Mouse (Mus musculus) heart, embryonic 11.5 days (tissue): ENCODE data around the gene Tnik. TPM values are rescaled to one million over a fixed set of nuclear protein-coding genes. Genes with fewer than 3 reads are reported as not detected.
A peak's percentile ranks its signal among the peaks of the same experiment; 100 is the strongest.

Experiments
- ATAC-seq: fragments of 200-750 bp; cut with Nextera tagmentation; replicated peaks from 2 replicates; pipeline ENCODE4 v1.8.0; 2017; ENCODE audit warnings: moderate library complexity; ENCODE audit not compliant: insufficient number of reproducible peaks, low FRiP score, low TSS enrichment
- H3K27ac ChIP-seq: fragments of 300-500 bp; sonication (generic); 2 replicates; pipeline ENCODE4 v1.5.1; 2014; ENCODE audit warnings: mild to moderate bottlenecking, low read depth, low read length
- H3K27me3 ChIP-seq: fragments of 300-500 bp; sonication (generic); 2 replicates; pipeline ENCODE4 v1.6.1; 2014; ENCODE audit warnings: mild to moderate bottlenecking, low read length, mixed read lengths; ENCODE audit not compliant: control insufficient read depth, insufficient read depth
- H3K36me3 ChIP-seq: fragments of 300-500 bp; sonication (generic); 2 replicates; pipeline ENCODE4 v1.6.1; 2014; ENCODE audit warnings: mild to moderate bottlenecking, low read length, moderate library complexity, mixed read lengths; ENCODE audit not compliant: control insufficient read depth, insufficient read depth
- H3K4me1 ChIP-seq: fragments of 300-500 bp; sonication (generic); 2 replicates; pipeline ENCODE4 v1.6.1; 2014; ENCODE audit warnings: low read length; ENCODE audit not compliant: control insufficient read depth, insufficient read depth
- H3K4me2 ChIP-seq: fragments of 300-500 bp; sonication (generic); 2 replicates; pipeline ENCODE4 v1.6.1; 2014; ENCODE audit warnings: mild to moderate bottlenecking, moderate library complexity
- H3K4me3 ChIP-seq: fragments of 300-500 bp; sonication (generic); 2 replicates; pipeline ENCODE4 v1.5.1; 2014; ENCODE audit warnings: low read depth, low read length
- H3K9ac ChIP-seq: fragments of 300-500 bp; sonication (generic); 2 replicates; pipeline ENCODE4 v1.6.1; 2014; ENCODE audit warnings: mild to moderate bottlenecking, low read depth, low read length, moderate library complexity
- H3K9me3 ChIP-seq: fragments of 300-500 bp; sonication (generic); replicated peaks from 2 replicates; pipeline ENCODE4 v1.6.1; 2016; ENCODE audit warnings: low read length; ENCODE audit not compliant: control insufficient read depth
- WGBS: fragments of 180-500 bp; shearing (Covaris S2); extraction: QIAGEN DNeasy Blood & Tissue Kit; methylation state at CpG from one replicate; pipeline ENCODE4 v1.1.7; 2014; ENCODE audit not compliant: insufficient replicate concordance; 5-methylcytosine and 5-hydroxymethylcytosine counted together
- polyA plus RNA-seq: library from polyadenylated mRNA; unstranded; fragments of >200 nt; fragmentation: Nextera tagmentation; extraction: Ambion mirVana; gene quantifications from 2 replicates; pipeline ENCODE4 v1.2.1, GENCODE M21; 2014

The Tnik gene
- polyA plus RNA-seq, 1 experiment from 2014 or later = 7.6 TPM

DNA sequence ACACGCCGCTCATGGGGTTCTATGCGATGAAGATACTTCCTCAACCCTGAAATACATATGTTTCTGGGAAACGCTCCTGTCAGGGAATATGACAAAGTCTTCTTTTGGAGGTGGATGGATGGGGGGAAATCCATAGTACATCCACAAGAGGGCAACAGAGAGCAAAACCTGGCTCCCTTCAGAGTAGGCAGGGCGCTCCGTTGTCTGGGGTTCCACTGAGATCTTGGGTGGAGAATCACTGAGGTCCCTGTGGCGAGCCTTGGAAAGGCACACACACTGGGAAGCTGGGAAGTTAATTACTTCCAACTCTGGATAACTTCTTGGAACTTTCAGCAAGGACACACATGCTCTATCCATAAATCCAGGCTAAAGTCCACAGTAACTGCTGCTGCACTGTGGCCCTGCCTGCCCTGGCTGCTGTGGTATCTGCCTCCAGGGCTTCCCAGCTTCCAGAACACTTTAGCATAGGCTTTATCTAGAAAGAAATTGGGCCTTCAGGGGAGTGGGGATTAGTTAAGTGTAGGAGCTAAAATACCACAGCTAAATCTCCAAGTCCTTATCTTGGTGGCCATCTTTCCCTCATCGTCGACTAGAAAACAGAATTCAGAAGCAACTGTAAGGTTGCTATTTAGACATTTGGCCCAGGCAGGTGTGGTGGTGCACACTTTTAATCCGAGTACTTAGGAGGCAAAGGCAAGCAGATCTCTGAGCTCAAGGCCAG lies 299.8 kb downstream of the Tnik start:
- WGBS = 57% methylated on average over 10 of the region's 10 CpGs
- Histone ChIP-seq H3K36me3 (no peaks in the 10 kb centered on the region), H3K27ac (no peak overlapping the region), H3K4me2 (no peak overlapping the region), H3K4me1 (peaks cover 7% of the 10 kb centered on the region; the same call in 1 of the 2 replicates), H3K9me3 (0 out of 2 replicates have a peak, but pooled peaks cover 2% of the 10 kb centered on the region), H3K27me3 (no peaks in the 10 kb centered on the region), H3K9ac (no peak overlapping the region), H3K4me3 (no peak overlapping the region)
- no peak for ATAC-seq

DNA sequence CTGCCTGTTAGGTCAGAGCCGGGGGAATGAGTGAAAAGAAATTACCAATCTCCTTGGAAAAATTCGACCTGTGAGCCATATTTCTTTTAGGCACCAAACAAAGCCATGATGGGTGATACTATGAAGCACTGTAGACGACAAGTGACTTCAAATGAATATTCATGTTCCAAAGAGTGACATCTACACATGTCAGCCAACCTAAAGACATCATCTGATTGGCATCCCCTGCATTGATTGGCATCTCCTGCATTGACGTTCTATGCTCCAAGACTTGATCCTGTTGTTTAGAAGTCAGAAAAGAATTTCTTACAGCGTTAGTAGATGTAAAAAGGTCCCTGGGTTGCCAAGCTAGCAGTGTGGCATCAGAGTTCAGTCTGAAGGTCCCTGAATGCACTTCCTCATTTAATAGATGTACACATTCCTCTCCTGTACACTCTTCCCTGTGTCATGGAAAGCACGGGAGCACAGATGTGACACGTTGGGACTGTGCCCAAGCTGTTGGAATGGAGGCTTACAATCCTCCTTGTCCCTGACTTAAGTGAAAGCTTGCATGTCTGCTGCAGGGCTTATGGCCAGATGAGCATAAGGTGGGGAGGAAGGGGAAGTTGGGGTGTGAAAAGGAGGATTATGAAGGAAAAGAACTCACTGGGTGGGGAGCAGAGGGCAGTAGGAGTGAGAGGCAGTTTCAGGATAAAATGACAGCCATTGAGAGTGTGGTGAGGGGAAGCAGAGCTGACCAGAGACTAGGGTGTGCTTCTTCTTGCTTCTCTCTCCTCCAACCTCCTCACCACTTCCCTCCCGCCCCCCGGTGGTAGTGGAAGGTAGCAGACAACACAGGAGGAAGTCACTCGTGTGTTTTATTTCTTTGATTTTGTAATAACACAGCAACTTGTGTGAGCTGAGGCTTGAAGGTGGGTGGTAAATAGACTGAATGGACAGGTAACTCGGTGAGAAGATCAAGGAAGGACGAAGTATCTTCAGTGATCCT lies 301.6 kb downstream of the Tnik start:
- H3K27me3 ChIP-seq = no peaks in the 10 kb centered on the region
- no peak overlapping the region for H3K4me3 ChIP-seq
- 75% methylated on average over 12 of the region's 12 CpGs for WGBS
- H3K27ac ChIP-seq = no peak overlapping the region
- H3K36me3 ChIP-seq = no peaks in the 10 kb centered on the region
- H3K9me3 ChIP-seq = 0 out of 2 replicates have a peak, but pooled peaks cover 2% of the 10 kb centered on the region
- peaks cover 2% of the 10 kb centered on the region; the same call in 1 of the 2 replicates for H3K4me1 ChIP-seq
- no peak overlapping the region for H3K4me2 ChIP-seq
- H3K9ac ChIP-seq = no peak overlapping the region
- no peak for ATAC-seq

DNA sequence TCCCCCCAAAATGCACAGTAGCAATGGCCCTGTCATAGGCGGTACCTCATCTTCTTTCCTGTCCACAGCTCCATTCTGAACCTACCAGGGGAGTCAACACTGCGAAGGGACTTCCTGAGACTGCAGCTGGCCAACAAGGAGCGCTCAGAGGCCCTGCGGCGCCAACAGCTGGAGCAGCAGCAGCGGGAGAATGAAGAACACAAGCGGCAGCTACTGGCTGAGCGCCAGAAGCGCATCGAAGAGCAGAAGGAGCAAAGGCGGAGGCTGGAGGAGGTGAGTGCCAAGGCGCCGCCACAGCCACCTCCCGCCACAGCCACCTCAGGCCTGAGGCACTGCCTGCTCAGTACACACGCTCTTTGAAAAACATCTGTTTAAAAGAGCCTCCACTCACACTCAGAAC lies 314.3 kb downstream of the Tnik start:
- Histone ChIP-seq H3K4me1 (peaks cover 4% of the 10 kb centered on the region), H3K27me3 (no peaks in the 10 kb centered on the region), H3K4me3 (no peak overlapping the region), H3K27ac (no peak overlapping the region), H3K9ac (no peak overlapping the region), H3K9me3 (no peaks in the 10 kb centered on the region), H3K36me3 (no peaks in the 10 kb centered on the region), H3K4me2 (peak overlapping the region; percentile 40)
- no peak; the same call in 1 of the 2 replicates for ATAC-seq
- WGBS = 25% methylated on average over 15 of the region's 15 CpGs

DNA sequence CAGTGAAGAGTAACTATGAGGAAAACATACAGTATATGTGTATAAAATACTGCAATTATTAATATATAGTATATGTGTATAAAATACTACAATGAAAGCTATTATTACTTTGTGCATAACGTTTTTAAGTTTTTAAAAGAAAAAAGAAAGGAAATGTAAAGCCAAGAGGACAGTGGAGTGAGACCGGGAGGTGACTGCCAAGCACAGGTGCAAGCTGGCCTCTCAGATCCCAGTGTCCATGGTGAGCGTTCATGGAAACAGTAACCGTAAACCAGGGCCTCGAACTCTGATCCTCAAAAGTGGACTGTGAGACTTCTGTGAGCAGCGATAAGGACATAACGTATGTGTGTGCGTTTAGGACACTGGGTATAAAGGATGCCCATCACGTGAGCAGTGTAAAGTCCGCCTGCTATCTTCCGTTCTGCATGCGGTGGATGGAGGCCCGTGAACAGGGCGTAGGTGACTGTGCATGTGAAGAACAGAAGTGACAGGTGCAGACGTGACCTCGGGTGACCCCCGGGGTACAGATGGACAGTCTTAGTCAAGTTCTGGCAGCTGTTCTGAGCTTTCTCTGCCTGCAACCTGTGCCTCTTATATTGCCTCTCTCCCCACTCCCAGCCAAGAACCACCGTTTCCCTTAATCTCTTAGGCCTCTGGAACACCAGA lies 316.1 kb downstream of the Tnik start:
- Histone ChIP-seq H3K36me3 (no peaks in the 10 kb centered on the region), H3K4me1 (peaks cover 4% of the 10 kb centered on the region), H3K4me3 (no peak overlapping the region)

DNA sequence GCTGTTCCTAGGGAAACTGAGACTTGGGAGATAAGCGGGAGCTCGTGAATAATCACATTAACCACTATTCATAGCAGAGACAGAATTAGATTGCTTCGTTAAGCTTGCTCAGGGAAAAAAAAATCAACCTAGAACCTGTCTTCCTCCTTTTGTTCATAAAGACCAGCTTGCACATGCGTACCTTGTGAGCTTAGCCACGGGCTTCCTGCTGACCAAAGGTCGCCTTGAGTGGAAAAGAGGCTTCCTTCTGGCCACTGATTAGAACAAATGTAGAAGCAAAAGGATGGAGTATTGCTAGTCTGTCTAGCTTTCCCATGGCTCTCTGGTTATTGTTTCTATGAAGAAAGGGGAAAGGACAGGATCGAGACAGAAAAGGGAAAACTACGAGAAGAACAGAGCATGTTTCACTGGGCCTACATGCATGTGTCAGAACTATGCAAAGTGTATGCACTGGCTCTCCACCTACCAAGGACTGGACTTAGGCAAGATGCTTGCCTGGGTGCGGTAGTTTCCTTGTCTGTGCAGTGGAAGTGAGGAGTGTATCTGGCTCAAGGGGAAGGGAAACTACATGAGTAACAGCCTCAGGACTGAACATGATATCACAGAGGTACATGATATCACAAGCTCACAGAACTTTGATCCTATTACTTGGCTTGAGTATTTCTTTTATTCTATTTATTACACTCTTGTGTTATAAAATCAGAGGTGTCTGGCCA lies 322.9 kb downstream of the Tnik start:
- 76% methylated on average over 9 of the region's 9 CpGs for WGBS
- no peak overlapping the region for H3K4me2 ChIP-seq
- H3K27me3 ChIP-seq = no peaks in the 10 kb centered on the region
- H3K27ac ChIP-seq = no peak overlapping the region
- ATAC-seq = no peak
- H3K36me3 ChIP-seq = no peaks in the 10 kb centered on the region
- no peaks in the 10 kb centered on the region for H3K9me3 ChIP-seq
- no peak overlapping the region for H3K9ac ChIP-seq
- no peak overlapping the region for H3K4me3 ChIP-seq
- H3K4me1 ChIP-seq = no peaks in the 10 kb centered on the region

More for the DNA sequence above, 316.1 kb downstream of the Tnik start:
- H3K9ac ChIP-seq = no peak overlapping the region
- WGBS = 82% methylated on average over 18 of the region's 18 CpGs
- H3K27me3 ChIP-seq = no peaks in the 10 kb centered on the region
- H3K4me2 ChIP-seq = no peak overlapping the region
- H3K9me3 ChIP-seq = no peaks in the 10 kb centered on the region
- H3K27ac ChIP-seq = no peak overlapping the region
- ATAC-seq = no peak

DNA sequence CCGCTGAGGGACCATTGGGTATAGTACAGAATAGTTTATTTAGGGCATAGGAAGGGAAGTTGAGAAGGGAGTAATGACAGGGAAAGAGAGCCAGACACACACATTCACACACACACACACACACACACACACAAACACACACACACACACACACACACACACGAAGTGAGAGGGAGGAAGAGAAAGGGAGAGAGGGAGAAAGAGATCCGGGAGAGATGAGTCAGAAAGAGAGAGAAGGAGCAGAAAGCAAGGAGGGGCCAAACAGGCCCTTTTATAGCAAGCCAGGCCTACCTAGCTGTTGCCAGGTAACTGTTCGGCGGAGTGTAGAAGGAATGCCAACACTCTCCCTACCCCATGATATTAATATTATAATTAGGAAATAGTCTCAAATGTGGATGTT lies 324.8 kb downstream of the Tnik start:
- H3K9ac ChIP-seq = no peak overlapping the region
- WGBS = 71% methylated on average over 5 of the region's 5 CpGs
- no peak overlapping the region for H3K4me3 ChIP-seq
- H3K27ac ChIP-seq = no peak overlapping the region
- ATAC-seq = no peak
- no peaks in the 10 kb centered on the region for H3K36me3 ChIP-seq
- no peak overlapping the region for H3K4me2 ChIP-seq
- no peaks in the 10 kb centered on the region for H3K9me3 ChIP-seq
- H3K4me1 ChIP-seq = no peaks in the 10 kb centered on the region
- no peaks in the 10 kb centered on the region for H3K27me3 ChIP-seq

DNA sequence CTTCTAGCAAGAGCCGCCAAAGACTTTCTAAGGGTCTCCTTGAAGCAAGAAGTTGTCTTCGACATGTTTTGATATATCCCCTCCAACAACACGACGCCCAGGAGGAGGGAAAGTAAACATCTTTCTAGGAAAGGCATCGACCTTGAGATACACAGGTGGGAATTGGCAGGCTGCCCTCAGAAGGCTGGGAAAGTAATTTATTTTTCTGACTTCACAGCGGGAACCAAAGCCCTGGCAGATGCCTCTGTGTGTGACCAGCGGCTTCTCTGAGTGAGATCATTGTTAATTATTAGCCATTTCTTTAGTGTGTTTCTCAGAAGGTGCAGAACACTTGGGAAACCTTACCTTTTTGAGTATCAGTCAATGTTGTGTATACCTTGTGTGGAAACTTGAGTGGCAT lies 328.3 kb downstream of the Tnik start:
- H3K36me3 ChIP-seq = 0 out of 2 replicates have a peak, but pooled peaks cover 2% of the 10 kb centered on the region
- no peak overlapping the region for H3K9ac ChIP-seq
- no peak overlapping the region for H3K27ac ChIP-seq
- ATAC-seq = no peak
- no peak overlapping the region for H3K4me2 ChIP-seq
- H3K9me3 ChIP-seq = no peaks in the 10 kb centered on the region
- no peaks in the 10 kb centered on the region for H3K27me3 ChIP-seq
- no peaks in the 10 kb centered on the region for H3K4me1 ChIP-seq
- H3K4me3 ChIP-seq = no peak overlapping the region
- WGBS = 55% methylated on average over 7 of the region's 7 CpGs

DNA sequence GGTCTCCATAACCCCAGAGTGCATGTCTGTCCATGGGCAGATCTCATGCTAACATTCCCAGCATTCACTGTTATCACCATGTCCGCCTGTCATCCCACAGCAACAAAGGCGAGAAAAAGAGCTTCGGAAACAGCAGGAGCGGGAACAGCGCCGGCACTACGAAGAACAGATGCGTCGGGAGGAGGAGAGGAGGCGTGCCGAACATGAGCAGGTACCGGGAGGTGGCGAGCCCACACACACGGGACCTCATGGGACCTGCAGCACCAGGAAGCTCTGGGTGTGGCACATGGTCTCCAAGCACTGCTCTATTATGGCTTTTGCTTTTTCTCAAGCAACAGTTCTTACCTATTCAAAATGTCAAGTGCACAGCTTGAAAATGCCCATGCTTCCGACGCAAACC lies 330.9 kb downstream of the Tnik start:
- H3K4me1 ChIP-seq = no peaks in the 10 kb centered on the region
- no peak overlapping the region for H3K9ac ChIP-seq
- 86% methylated on average over 16 of the region's 16 CpGs for WGBS
- no peaks in the 10 kb centered on the region for H3K9me3 ChIP-seq
- 0 out of 2 replicates have a peak, but pooled peaks cover 2% of the 10 kb centered on the region for H3K36me3 ChIP-seq
- H3K4me3 ChIP-seq = no peak overlapping the region
- ATAC-seq = no peak
- H3K27me3 ChIP-seq = no peaks in the 10 kb centered on the region
- no peak overlapping the region for H3K4me2 ChIP-seq
- H3K27ac ChIP-seq = no peak overlapping the region
